Mouse (Mus musculus): ENCODE data around the gene Itih4.

GRCm38 (mm10) chr14:30867042-30867441 is 19.2 kb upstream of the Itih4 start:
- TF ChIP-seq POLR2A (IDR thresholded peaks at IDR 0.05; ENCODE audit: control insufficient read depth, extremely low read depth, insufficient read depth, low read length, poor library complexity) (no peak), CTCF (IDR thresholded peaks at IDR 0.05; ENCODE audit: borderline replicate concordance, control insufficient read depth, extremely low read depth, insufficient read depth, low read length, poor library complexity) (peak; percentile 56; the same call in 1 of the 2 replicates)

All from thymus, adult 2 months (tissue).